Mouse (Mus musculus) right cerebral cortex, postnatal 10 days (tissue): ENCODE data around the gene Incenp.
"Not testable (repeated sequence)": the region's sequence is repeated elsewhere in the genome, so short reads cannot be mapped to it uniquely, and the experiment has no call there.

Source experiments
- DNase-seq, 2 experiments: peaks; one replicate each; pipeline ENCODE4 v3.0.0; 2021; ENCODE audit warnings: low spot score in 2 of 2

Incenp gene

DNA sequence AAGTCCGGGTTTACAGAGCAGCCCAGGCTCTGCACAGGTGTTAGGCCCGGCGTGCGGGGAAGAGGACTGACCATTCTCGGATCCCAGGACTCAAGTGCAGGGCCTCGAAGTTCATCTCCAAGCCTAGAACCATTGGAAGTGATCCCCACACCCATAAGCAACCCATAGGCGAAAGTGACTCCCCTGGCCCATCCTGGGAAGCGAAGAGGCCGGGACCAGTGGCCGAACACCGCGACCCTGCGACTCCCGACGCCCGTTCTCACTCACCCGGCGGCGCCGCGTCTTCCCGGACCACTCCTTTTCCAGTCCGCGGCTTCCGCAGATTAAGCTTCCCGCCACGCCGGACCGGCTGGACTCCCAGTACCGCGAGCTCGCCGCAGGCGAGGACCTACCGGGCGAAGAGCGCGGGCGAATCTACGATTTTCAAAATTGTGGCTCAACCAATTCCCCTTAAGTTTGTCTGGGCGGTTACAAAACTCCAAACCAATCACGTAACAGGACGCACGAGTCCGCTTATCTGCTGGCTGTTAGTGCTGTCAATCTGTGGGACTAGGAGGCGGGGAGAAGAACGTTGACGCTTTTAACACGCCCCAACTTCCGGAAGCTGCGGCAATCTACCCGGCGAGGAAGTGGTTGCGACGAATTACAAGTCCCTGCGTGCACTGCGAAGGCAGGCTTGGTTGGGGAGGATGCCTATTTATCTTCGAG, at the start of gene Incenp:
Incenp (minus strand) TSS at position 480 of the 708 bp plus-strand sequence.
- DNase-seq = peak; percentile 97 to 98

DNA sequence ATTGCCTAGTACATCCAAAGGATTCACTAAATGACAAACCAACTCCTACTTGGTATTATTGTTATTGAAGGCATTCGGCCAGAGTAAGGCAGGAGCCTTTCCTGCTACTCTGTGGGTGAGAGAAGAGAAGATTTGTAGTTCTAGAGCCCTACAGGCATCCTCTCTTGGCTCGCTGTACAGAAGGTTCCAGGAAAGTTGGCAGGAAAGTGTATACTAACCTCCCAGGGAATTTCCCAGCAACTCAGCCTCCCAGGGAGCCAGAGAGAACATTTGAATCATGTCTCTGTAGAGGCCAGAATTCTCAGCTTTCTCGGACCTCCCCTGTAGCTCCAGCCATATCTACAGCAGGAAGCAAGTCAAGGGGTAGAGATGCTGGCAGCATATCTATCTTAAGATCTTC, 47.6 kb upstream of the Incenp start:
- peak in 1 of 2 experiments; percentile 44 for DNase-seq

DNA sequence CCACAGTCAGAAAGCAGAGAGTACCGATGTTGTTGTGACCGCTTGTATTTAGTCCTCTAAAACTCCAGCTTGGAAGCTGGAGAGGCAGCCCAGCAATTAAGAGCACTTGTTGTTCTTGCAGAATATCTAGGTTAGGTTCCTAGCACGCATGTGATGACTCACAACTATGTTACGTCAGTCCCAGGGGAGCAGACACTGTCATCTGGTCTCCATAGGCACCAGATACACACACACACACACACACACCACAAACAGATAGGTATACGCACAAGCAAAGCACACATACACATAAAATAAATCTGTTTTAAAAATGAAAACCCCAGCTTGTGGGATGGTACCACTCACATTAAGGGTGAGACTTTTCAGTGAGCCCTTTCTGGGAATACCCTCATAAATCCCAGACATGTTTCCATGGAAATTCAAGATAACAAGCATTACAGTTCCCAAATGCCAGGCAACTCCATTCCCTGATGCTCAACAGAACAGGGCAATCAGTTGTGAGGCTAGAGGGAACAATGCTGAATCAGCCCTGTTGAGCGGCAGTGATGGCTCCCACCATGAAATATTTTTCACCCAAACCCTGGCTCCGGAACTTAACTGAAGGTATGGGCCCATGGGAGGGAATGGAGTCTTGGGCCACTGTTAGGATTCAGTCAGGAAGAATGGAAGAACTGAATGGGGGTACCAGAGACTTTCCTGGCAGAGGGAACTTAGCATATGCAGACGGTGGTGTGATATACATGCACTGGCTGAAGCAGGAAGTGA, 46.6 kb upstream of the Incenp start:
- DNase-seq = no peak

DNA sequence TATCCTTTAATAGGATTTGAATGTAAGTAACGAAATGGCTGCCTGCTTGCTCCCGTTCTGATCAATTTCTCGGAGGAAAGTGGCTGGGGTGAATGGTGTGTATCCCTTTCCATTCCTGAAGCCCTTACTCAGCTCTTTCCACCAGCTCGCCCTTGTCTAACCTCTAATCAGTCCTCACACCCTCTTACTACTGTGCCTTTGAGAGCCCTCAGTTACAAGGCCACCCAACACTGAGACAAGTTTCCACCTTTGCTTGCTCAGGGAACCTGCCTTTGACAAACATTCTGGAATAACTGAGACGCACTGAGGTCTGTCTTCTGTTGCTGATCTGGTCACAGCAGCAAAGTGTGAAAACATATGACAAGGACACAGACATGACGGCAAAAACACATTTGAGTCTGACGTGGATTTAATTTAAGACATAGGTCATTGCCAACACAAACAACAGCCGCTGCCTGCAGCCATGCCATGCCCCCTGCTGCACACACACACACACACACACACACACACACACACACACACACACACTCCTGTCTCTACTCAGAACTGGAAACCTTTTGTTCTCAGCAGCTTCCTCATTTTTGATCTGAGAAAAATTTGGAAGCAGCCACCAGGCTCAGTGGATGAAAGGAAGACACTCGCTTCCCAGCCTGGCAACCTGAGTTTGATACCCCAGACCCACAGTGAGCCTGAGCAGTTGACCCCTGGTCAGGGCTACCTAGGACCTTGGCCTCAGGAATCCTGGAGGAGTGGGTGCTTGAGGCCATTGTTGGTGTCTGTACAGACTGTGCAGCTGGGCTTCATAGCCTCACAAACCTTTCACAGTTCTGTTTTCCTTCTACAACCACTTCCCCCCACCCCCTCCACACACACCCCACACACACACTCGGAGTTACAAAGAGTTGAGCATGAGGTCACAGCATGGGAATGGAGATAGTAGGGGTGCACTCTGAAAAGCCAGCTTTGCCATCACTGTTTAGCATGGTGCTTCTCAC, 43.5 kb upstream of the Incenp start:
- peak in 1 of 2 experiments; percentile 21 for DNase-seq

DNA sequence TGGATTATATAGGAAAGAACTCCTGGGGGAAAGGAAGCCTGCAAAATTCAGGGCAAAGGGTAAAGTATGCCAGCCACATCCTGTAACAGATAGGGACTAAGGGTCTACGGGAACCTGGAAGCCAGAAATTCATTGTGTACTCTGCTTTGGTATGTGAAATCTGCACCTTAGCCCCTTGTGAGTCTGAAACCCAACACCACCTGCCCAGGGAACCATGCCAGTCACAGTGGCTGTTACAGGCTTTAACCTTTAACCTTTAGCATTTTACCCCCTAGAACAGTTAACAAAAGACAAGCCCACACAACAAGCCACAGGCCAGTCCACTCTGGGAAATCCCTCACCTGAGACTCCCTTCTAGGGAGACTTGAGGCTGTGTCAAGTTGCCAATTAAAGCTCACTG, 42.5 kb upstream of the Incenp start:
- no peak for DNase-seq

GRCm38 (mm10) chr19:9940903-9941302, 41.6 kb upstream of the Incenp start:
- no peak for DNase-seq

- DNase-seq = no peak
Observed at GRCm38 (mm10) chr19:9939841-9940240, 40.5 kb upstream of the Incenp start.

- no peak for DNase-seq
Observed at GRCm38 (mm10) chr19:9938824-9939303, 39.5 kb upstream of the Incenp start.

- no peak for DNase-seq
Observed at GRCm38 (mm10) chr19:9938156-9938823, 38.9 kb upstream of the Incenp start.

GRCm38 (mm10) chr19:9937428-9937827, 38.1 kb upstream of the Incenp start:
- no peak for DNase-seq

DNA sequence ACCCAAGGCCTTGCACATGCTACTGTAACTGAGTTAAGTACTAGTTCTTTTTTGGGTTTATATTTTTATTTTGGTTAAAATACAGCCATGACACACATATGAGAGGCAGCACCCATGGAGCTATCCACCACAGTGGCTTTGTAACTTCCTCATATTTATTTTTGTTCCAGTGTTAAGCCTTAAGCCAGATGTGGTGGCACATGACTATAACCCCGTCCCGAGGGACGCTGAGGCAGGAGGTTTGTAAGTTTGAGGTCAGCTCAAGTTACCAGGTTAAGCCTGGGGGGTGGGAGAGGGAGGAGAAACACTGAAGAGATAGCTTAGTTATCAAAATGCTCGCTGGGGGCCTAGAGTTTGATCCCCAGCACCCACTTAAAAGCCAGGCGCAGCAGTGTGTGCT, 37.2 kb upstream of the Incenp start:
- no peak for DNase-seq

DNA sequence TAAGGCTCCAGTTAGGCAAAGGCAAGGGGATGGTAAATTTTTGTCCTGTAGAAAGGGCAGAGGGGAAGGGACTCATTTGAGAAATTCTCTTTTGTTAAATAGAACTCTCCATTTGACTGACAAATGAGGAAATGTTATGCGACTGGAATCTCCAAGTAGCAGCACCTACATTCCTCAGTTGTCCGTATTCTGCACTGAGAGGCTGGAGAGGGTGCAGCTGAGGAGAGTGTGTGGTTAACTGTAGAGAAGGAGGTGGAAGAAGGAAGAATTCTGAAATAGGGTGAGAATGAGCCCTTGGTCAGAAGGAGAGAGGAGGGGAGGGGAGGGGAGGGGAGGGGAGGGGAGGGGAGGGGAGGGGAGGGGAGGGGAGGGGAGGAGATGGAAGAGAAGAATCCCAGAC, 34.6 kb upstream of the Incenp start:
- DNase-seq = no peak

- DNase-seq = not testable (repeated sequence)
Observed at GRCm38 (mm10) chr19:9931167-9931607, 31.8 kb upstream of the Incenp start.

DNA sequence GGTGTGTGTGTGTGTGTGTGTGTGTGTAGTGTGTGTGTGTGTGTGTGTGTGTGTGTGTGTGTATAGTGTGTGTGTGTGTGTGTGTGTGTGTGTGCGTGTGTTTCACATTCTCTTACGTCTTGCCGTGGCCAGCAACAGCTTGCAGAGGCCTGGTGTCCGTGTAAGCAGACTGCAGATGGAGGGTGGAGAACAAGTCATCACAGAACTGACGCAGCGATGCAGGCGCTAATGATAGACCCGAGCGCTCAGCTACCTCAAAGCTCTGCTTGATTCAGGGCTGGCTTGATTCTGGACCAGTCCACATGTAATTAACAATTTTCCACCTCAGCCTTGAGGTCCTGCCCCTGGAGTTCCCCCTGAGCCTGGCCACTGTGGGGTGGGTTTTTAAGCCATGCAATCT, 28.7 kb upstream of the Incenp start:
- DNase-seq = peak; percentile 33 to 51

DNA sequence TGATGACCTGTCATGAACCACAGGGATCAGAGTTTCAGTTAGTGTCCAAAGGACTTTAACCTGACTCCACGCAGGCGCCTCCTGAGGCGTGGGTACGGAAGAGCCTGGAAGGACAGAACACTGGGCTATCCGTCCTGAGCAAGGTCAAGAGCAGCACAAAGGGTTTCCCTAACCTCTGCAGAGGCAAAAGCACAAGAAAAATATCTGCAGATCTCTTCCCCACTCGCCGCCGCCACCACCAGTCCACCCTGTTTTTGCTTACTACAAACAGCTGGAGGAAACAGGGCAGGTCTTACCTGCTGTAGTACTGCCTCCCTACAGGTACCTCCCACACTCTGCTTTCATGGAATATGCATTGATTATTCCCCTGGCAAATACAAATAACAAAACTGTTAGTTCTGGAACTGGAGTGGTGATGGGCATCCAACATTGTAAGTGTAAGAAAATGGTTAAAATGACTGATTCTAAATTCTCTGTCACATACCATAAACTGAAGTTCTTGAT, 25.5 kb upstream of the Incenp start:
- DNase-seq = peak in 1 of 2 experiments; percentile 14

DNA sequence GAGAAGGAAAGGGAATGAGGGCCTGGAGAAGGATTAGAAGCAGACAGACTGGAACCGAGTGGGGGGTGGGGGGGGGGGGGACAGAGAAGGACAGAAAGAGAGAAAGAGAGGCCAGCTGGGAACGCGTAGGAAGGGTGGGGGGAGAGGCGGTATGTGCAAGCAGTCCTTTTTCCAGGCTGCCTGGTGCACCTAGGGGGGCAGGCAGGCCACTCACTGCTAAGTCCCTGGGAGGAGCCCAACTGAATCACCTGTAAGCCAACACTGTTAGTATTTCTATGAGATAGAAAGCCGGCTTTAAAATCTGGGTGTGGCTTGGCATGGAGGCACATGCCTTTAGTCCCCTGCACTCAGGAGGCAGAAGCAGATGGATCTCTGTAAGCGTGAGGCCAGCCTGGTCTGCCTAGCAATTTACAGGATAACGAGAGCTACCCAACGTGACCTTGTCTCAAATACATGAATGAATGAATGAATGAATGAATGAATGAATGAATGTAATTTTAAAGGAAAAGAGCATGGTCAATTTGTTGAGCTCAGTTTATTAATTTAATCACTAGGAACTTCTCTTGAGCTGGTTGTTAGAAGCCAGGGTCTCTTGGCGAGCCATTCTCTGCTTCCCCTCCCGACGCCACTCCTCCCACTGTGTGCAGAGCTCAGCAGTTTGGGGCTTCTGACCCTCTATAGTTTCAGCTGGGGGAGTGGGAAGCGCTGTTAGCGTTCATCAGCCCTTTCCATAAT, 24.9 kb upstream of the Incenp start:
- peak in 1 of 2 experiments; percentile 13 for DNase-seq

- DNase-seq = no peak
Observed at GRCm38 (mm10) chr19:9923048-9923447, 23.7 kb upstream of the Incenp start.

GRCm38 (mm10) chr19:9922228-9922627, 22.9 kb upstream of the Incenp start:
- DNase-seq = peak; percentile 76 to 88

GRCm38 (mm10) chr19:9920835-9921784, 21.8 kb upstream of the Incenp start:
- peak in 1 of 2 experiments; percentile 62 for DNase-seq
